Mouse (Mus musculus) brain, adult 10 weeks (tissue): ENCODE measurements around the gene Mnx1. TPM values are rescaled to one million over a fixed set of nuclear protein-coding genes. Genes with fewer than 3 reads are reported as not detected.

ENCODE experiments used
- polyA plus RNA-seq: library from polyadenylated mRNA; stranded (reverse); fragments of 350-450 nt; fragmentation: Illumina TruSeq; extraction: RNeasy Lipid Tissue Mini Kit (QIAGEN cat#74804); gene quantifications from one replicate; pipeline ENCODE4 v1.2.3, GENCODE M21; 2015; ENCODE audit warnings: low read depth, low replicate concordance

The Mnx1 gene
- not detected for polyA plus RNA-seq

DNA sequence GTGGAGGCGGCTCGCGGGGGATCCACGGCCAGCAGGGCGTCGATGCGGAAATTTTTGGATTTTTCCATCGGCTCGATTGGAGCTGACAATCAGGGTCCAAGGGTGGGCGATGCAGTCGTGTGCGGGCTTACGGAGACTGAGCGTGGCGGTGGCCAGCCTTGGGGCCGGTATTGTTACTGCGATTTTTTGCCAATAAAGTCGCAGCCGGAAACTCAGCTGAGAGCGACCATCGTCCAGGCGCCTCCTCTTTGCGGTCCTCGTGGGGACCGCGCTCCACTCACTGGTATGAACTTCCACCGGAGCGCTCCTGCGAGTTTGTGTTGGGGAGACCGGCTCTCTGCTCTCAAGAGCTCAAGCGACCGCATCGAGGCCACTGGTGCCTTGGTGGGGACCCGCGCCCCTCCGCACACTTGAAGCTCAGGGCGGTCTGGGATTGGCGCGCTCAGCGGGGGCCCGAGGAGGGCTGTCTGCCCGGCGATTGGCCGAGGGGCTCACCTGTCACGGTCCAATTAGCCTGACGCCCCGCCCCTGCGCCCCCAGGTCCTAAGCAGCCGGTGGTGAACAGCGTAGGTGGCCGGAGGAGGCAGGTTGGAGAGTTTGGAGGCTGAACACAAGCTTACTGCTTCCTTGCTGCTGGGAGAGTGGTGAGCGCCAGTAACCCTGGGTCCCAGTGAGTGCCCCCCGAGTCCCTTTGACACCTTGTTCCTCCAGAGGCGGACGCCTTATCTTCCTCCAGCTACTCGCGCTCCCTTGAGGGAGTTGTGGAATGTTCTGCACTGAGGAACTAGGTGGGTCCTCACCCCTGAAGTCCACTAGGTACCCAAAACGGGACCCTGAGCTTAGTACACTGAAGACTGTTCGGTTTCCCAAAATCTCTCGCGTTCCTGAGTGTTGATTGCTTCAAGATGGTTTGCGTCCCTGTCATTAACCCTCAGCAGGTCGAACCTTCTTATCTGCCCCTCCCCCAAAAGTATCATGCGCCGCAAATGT lies at the start of gene Mnx1:
Gene Mnx1, minus strand, starts transcription at position 263 of the 990 bp plus-strand sequence.

GRCm38 (mm10) chr5:29434228-29434871 lies 43.9 kb downstream of the Mnx1 start, which contains the start of gene Nom1:
TSS of gene Nom1 (plus strand) at chr5:29434664.

Other genes with a start within 250 kb of the Mnx1 start
- gene Lmbr1, start 100.1 kb downstream of the Mnx1 start, polyA plus RNA-seq: 29.4 TPM
- 13.4 TPM for gene Nom1, start 43.8 kb downstream of the Mnx1 start, polyA plus RNA-seq
- gene Ube3c, start 90.8 kb upstream of the Mnx1 start, polyA plus RNA-seq: 52.4 TPM